Mouse (Mus musculus) MEL (cell line): ENCODE measurements around the gene Tmem86b.

Source experiments
- CHD1 ChIP-seq: IDR thresholded peaks from 2 replicates; pipeline ENCODE4 v1.6.1; 2012; ENCODE audit warnings: low read depth, mild to moderate bottlenecking, inconsistent platforms, low read length, improper control_type of control experiment
- CTCF ChIP-seq, 3 experiments: IDR thresholded peaks in 2 of 3; conservative IDR thresholded peaks in 1 of 3; 2 replicates each; pipeline ENCODE4 v1.5.1; 2011 to 2012; ENCODE audit warnings: low read length in 3 of 3, low read depth in 2 of 3, mild to moderate bottlenecking in 2 of 3, improper control_type of control experiment in 1 of 3, inconsistent platforms in 1 of 3, mixed read lengths in 1 of 3, moderate library complexity in 1 of 3; ENCODE audit not compliant: control insufficient read depth in 1 of 3, insufficient read depth in 1 of 3, poor library complexity in 1 of 3, severe bottlenecking in 1 of 3
- EP300 ChIP-seq, 2 experiments: IDR thresholded peaks; 2 replicates each; pipeline ENCODE4 v1.6.1; 2011; ENCODE audit warnings: improper control_type of control experiment in 2 of 2, low read length in 2 of 2, low read depth in 1 of 2, mild to moderate bottlenecking in 1 of 2
- MAFK ChIP-seq: IDR thresholded peaks from 2 replicates; pipeline ENCODE4 v1.6.1; 2011; ENCODE audit warnings: low read depth, mild to moderate bottlenecking, low read length, improper control_type of control experiment, borderline replicate concordance
- MXI1 ChIP-seq: IDR thresholded peaks from 2 replicates; pipeline ENCODE4 v1.6.1; 2011; ENCODE audit warnings: mild to moderate bottlenecking, low read depth, low read length, improper control_type of control experiment
- POLR2A ChIP-seq, 2 experiments: IDR thresholded peaks; 2 replicates each; pipeline ENCODE4 v1.6.1; 2011 to 2012; ENCODE audit warnings: low read length in 2 of 2, mild to moderate bottlenecking in 2 of 2, control low read depth in 1 of 2, improper control_type of control experiment in 1 of 2, low read depth in 1 of 2, moderate library complexity in 1 of 2; ENCODE audit not compliant: control insufficient read depth in 1 of 2, insufficient read depth in 1 of 2, poor library complexity in 1 of 2
- POLR2AphosphoS2 ChIP-seq: IDR thresholded peaks from 2 replicates; pipeline ENCODE4 v1.6.1; 2011; ENCODE audit warnings: low read length, improper control_type of control experiment

GRCm38 (mm10) chr7:4629586-4629985, 1.6 kb downstream of the Tmem86b start:
- TF ChIP-seq EP300 (IDR thresholded peaks at IDR 0.05; ENCODE audit: low read depth in 1 of 2, low read length in 2 of 2), result no peak
- TF ChIP-seq POLR2A (IDR thresholded peaks at IDR 0.05; ENCODE audit: control insufficient read depth in 1 of 2, insufficient read depth in 1 of 2, low read depth in 1 of 2, low read length in 2 of 2, poor library complexity in 1 of 2), result no peak
- no peak for TF ChIP-seq CTCF (IDR thresholded peaks at IDR 0.05 in 2 of 3, conservative IDR thresholded peaks at IDR 0.05 in 1 of 3; ENCODE audit: control insufficient read depth in 1 of 3, insufficient read depth in 1 of 3, low read depth in 2 of 3, low read length in 3 of 3, poor library complexity in 1 of 3, severe bottlenecking in 1 of 3)
- TF ChIP-seq MAFK, result no peak
- TF ChIP-seq POLR2AphosphoS2, result no peak
- TF ChIP-seq MXI1, result no peak
- TF ChIP-seq CHD1, result no peak
